Mouse (Mus musculus): ENCODE results near the gene S100z.

Gene S100z

GRCm38 (mm10) chr13:95444291-95444690 is 34.2 kb downstream of the S100z start:
- no peak for DNase-seq

GRCm38 (mm10) chr13:95443376-95444233 is 34.9 kb downstream of the S100z start:
- no peak for DNase-seq

- DNase-seq: no peak
These were observed 35.6 kb downstream of the S100z start for GRCm38 (mm10) chr13:95442901-95443300.

- no peak for DNase-seq
These were observed 39.0 kb downstream of the S100z start for GRCm38 (mm10) chr13:95439569-95439968.

- no peak for DNase-seq
These were observed 46.8 kb downstream of the S100z start for GRCm38 (mm10) chr13:95431760-95432159.

GRCm38 (mm10) chr13:95427499-95427898 is 51.0 kb downstream of the S100z start:
- DNase-seq: no peak
